Mouse (Mus musculus) heart, embryonic 11.5 days (tissue): ENCODE measurements around the gene Defa25. TPM values are rescaled to one million over a fixed set of nuclear protein-coding genes. Genes with fewer than 3 reads are reported as not detected.
"Not testable (repeated sequence)": the region's sequence is repeated elsewhere in the genome, so short reads cannot be mapped to it uniquely, and the experiment has no call there.

Source experiments
- ATAC-seq: fragments of 200-750 bp; cut with Nextera tagmentation; replicated peaks from 2 replicates; pipeline ENCODE4 v1.8.0; 2017; ENCODE audit warnings: moderate library complexity; ENCODE audit not compliant: insufficient number of reproducible peaks, low FRiP score, low TSS enrichment
- H3K27ac ChIP-seq: fragments of 300-500 bp; sonication (generic); 2 replicates; pipeline ENCODE4 v1.5.1; 2014; ENCODE audit warnings: mild to moderate bottlenecking, low read depth, low read length
- H3K27me3 ChIP-seq: fragments of 300-500 bp; sonication (generic); 2 replicates; pipeline ENCODE4 v1.6.1; 2014; ENCODE audit warnings: mild to moderate bottlenecking, low read length, mixed read lengths; ENCODE audit not compliant: control insufficient read depth, insufficient read depth
- H3K36me3 ChIP-seq: fragments of 300-500 bp; sonication (generic); 2 replicates; pipeline ENCODE4 v1.6.1; 2014; ENCODE audit warnings: mild to moderate bottlenecking, low read length, moderate library complexity, mixed read lengths; ENCODE audit not compliant: control insufficient read depth, insufficient read depth
- H3K4me1 ChIP-seq: fragments of 300-500 bp; sonication (generic); 2 replicates; pipeline ENCODE4 v1.6.1; 2014; ENCODE audit warnings: low read length; ENCODE audit not compliant: control insufficient read depth, insufficient read depth
- H3K4me2 ChIP-seq: fragments of 300-500 bp; sonication (generic); 2 replicates; pipeline ENCODE4 v1.6.1; 2014; ENCODE audit warnings: mild to moderate bottlenecking, moderate library complexity
- H3K4me3 ChIP-seq: fragments of 300-500 bp; sonication (generic); 2 replicates; pipeline ENCODE4 v1.5.1; 2014; ENCODE audit warnings: low read depth, low read length
- H3K9ac ChIP-seq: fragments of 300-500 bp; sonication (generic); 2 replicates; pipeline ENCODE4 v1.6.1; 2014; ENCODE audit warnings: mild to moderate bottlenecking, low read depth, low read length, moderate library complexity
- H3K9me3 ChIP-seq: fragments of 300-500 bp; sonication (generic); replicated peaks from 2 replicates; pipeline ENCODE4 v1.6.1; 2016; ENCODE audit warnings: low read length; ENCODE audit not compliant: control insufficient read depth
- WGBS: fragments of 180-500 bp; shearing (Covaris S2); extraction: QIAGEN DNeasy Blood & Tissue Kit; methylation state at CpG from one replicate; pipeline ENCODE4 v1.1.7; 2014; ENCODE audit not compliant: insufficient replicate concordance; 5-methylcytosine and 5-hydroxymethylcytosine counted together
- polyA plus RNA-seq: library from polyadenylated mRNA; unstranded; fragments of >200 nt; fragmentation: Nextera tagmentation; extraction: Ambion mirVana; gene quantifications from 2 replicates; pipeline ENCODE4 v1.2.1, GENCODE M21; 2014

The Defa25 gene
- not detected in 2 replicates for polyA plus RNA-seq

- H3K27me3 ChIP-seq, H3K9me3 ChIP-seq, H3K4me3 ChIP-seq, H3K36me3 ChIP-seq, ATAC-seq, H3K27ac ChIP-seq, H3K4me2 ChIP-seq, H3K9ac ChIP-seq, H3K4me1 ChIP-seq: not testable (repeated sequence)
These were observed at the start of gene Defa25 for GRCm38 (mm10) chr8:21084142-21084541. TSS of gene Defa25 (plus strand) at chr8:21084442.

GRCm38 (mm10) chr8:21054747-21055146 lies 29.5 kb upstream of the Defa25 start, which contains the start of gene Defa23:
TSS of gene Defa23 (plus strand) at chr8:21055047.
- not testable (repeated sequence) for H3K9me3 ChIP-seq, ATAC-seq, H3K36me3 ChIP-seq, H3K27ac ChIP-seq, H3K4me3 ChIP-seq, H3K27me3 ChIP-seq, H3K4me1 ChIP-seq, H3K9ac ChIP-seq, H3K4me2 ChIP-seq
- no CpG with 5 or more reads among the region's 1 CpGs for WGBS

- 60% methylated on average over 1 of the region's 1 CpGs for WGBS
- H3K9ac ChIP-seq, H3K36me3 ChIP-seq, H3K4me3 ChIP-seq, H3K4me2 ChIP-seq, H3K27me3 ChIP-seq, ATAC-seq, H3K9me3 ChIP-seq, H3K4me1 ChIP-seq, H3K27ac ChIP-seq: not testable (repeated sequence)
These were observed 19.5 kb upstream of the Defa25 start, which contains the start of gene Defa35 for GRCm38 (mm10) chr8:21064738-21065137. TSS of gene Defa35 (plus strand) at chr8:21065038.

- Histone ChIP-seq H3K4me1 (no peaks in the 10 kb centered on the region), H3K9me3 (no peaks in the 10 kb centered on the region), H3K4me2 (no peak overlapping the region), H3K9ac (no peak overlapping the region), H3K4me3 (no peak overlapping the region), H3K36me3 (no peaks in the 10 kb centered on the region), H3K27ac (no peak overlapping the region), H3K27me3 (no peaks in the 10 kb centered on the region)
- no peak for ATAC-seq
- 39% methylated on average over 4 of the region's 4 CpGs for WGBS
These were observed 8.9 kb downstream of the Defa25 start for GRCm38 (mm10) chr8:21093106-21093505.

GRCm38 (mm10) chr8:21095950-21096349 lies 11.7 kb downstream of the Defa25 start, which contains the start of gene Gm14851:
TSS of gene Gm14851 (minus strand) at chr8:21096050.
- not testable (repeated sequence) for H3K36me3 ChIP-seq, H3K4me1 ChIP-seq, H3K27me3 ChIP-seq, H3K9ac ChIP-seq, ATAC-seq, H3K27ac ChIP-seq, H3K4me2 ChIP-seq, H3K9me3 ChIP-seq, H3K4me3 ChIP-seq
- 100% methylated on average over 1 of the region's 2 CpGs for WGBS

- not testable (repeated sequence) for H3K4me2 ChIP-seq, ATAC-seq, H3K27me3 ChIP-seq
These were observed 50.1 kb downstream of the Defa25 start, which contains the start of gene Defa30 for GRCm38 (mm10) chr8:21134342-21134741. TSS of gene Defa30 (plus strand) at chr8:21134642.

More at GRCm38 (mm10) chr8:21134342-21134741, 50.1 kb downstream of the Defa25 start, which contains the start of gene Defa30:
- H3K4me1 ChIP-seq, H3K36me3 ChIP-seq, H3K9me3 ChIP-seq, H3K9ac ChIP-seq, H3K27ac ChIP-seq, H3K4me3 ChIP-seq: not testable (repeated sequence)
- 43% methylated on average over 3 of the region's 3 CpGs for WGBS

Other genes with a start within 250 kb of the Defa25 start
- not detected in 2 replicates for gene Defb33, start 191.8 kb upstream of the Defa25 start, polyA plus RNA-seq
- gene Gm15056, start 181.8 kb upstream of the Defa25 start, polyA plus RNA-seq = not detected in 2 replicates
- not detected in 2 replicates for gene Gm6040, start 162.4 kb upstream of the Defa25 start, polyA plus RNA-seq
- not detected in 2 replicates for gene AY761185, start 139.7 kb upstream of the Defa25 start, polyA plus RNA-seq
- gene Defa21, start 58.9 kb upstream of the Defa25 start, polyA plus RNA-seq = not detected in 2 replicates
- gene Defa23, start 29.4 kb upstream of the Defa25 start, polyA plus RNA-seq = not detected in 2 replicates
- not detected in 2 replicates for gene Defa35, start 19.4 kb upstream of the Defa25 start, polyA plus RNA-seq
- not detected in 2 replicates for gene Gm14851, start 11.6 kb downstream of the Defa25 start, polyA plus RNA-seq
- gene Defa30, start 50.2 kb downstream of the Defa25 start, polyA plus RNA-seq = not detected in 2 replicates
- gene Defa22, start 77.8 kb downstream of the Defa25 start, polyA plus RNA-seq = not detected in 2 replicates
- not detected in 2 replicates for gene Defa31, start 107.2 kb downstream of the Defa25 start, polyA plus RNA-seq
- gene Gm15293, start 117.1 kb downstream of the Defa25 start, polyA plus RNA-seq = not detected in 2 replicates
- not detected in 2 replicates for gene Gm15292, start 165.3 kb downstream of the Defa25 start, polyA plus RNA-seq
- gene Defa27, start 231.1 kb downstream of the Defa25 start, polyA plus RNA-seq = not detected in 2 replicates
- gene Defa29, start 242.6 kb downstream of the Defa25 start, polyA plus RNA-seq = not detected in 2 replicates